Mouse (Mus musculus) myocyte (in vitro differentiated cells): ENCODE measurements at regions not wholly inside any gene's neighbourhood (a gene's known extent, or its start where the extent isn't known, plus 50 kb on each side); places are given as distances from the start of the nearest gene placed in this dataset.

Experiments
- H3K27me3 ChIP-seq: one replicate; pipeline ENCODE4 v1.6.1; 2011; ENCODE audit not compliant: control insufficient read depth, insufficient read depth, insufficient read length
- H3K36me3 ChIP-seq: one replicate; pipeline ENCODE4 v1.6.1; 2011; ENCODE audit not compliant: control insufficient read depth, insufficient read depth
- H3K4me2 ChIP-seq: one replicate; pipeline ENCODE4 v1.6.1; 2011; ENCODE audit warnings: low read depth, control low read depth
- H3K4me3 ChIP-seq: one replicate; pipeline ENCODE4 v1.5.1; 2011; ENCODE audit warnings: mild to moderate bottlenecking, control low read depth, moderate library complexity
- H3K79me2 ChIP-seq: one replicate; pipeline ENCODE4 v1.6.1; 2011; ENCODE audit not compliant: control insufficient read depth, insufficient read depth
- H3ac ChIP-seq: one replicate; pipeline ENCODE4 v1.6.1; 2011; ENCODE audit not compliant: control insufficient read depth, insufficient read length
- CEBPB ChIP-seq: IDR thresholded peaks from 2 replicates; pipeline ENCODE4 v1.6.1; 2011; ENCODE audit warnings: mild to moderate bottlenecking, moderate library complexity; ENCODE audit not compliant: poor library complexity, insufficient read depth, severe bottlenecking
- E2F4 ChIP-seq: IDR thresholded peaks from one replicate; pipeline ENCODE4 v1.6.1; 2011; ENCODE audit warnings: mild to moderate bottlenecking, control low read depth, moderate library complexity; ENCODE audit not compliant: insufficient read depth
- MAX ChIP-seq: IDR thresholded peaks from one replicate; pipeline ENCODE4 v1.6.1; 2011; ENCODE audit warnings: low read depth, mild to moderate bottlenecking, control low read depth
- MYOD1 ChIP-seq, 3 experiments: IDR thresholded peaks; one replicate each; pipeline ENCODE4 v1.6.1; 2011; ENCODE audit warnings: control low read depth in 2 of 3, low read depth in 2 of 3, mild to moderate bottlenecking in 2 of 3, moderate library complexity in 1 of 3; ENCODE audit not compliant: insufficient read length in 2 of 3, control insufficient read depth in 1 of 3
- MYOG ChIP-seq, 3 experiments: IDR thresholded peaks; one replicate each; pipeline ENCODE4 v1.6.1; 2011; ENCODE audit warnings: control low read depth in 2 of 3, low read depth in 2 of 3, mild to moderate bottlenecking in 2 of 3; ENCODE audit not compliant: insufficient read length in 2 of 3, control insufficient read depth in 1 of 3, insufficient read depth in 1 of 3
- POLR2A ChIP-seq: IDR thresholded peaks from one replicate; pipeline ENCODE4 v1.6.1; 2011; ENCODE audit warnings: low read depth, mild to moderate bottlenecking, control low read depth, moderate library complexity; ENCODE audit not compliant: insufficient read length
- POLR2AphosphoS2 ChIP-seq: IDR thresholded peaks from one replicate; pipeline ENCODE4 v1.6.1; 2011; ENCODE audit warnings: low read depth, control low read depth; ENCODE audit not compliant: insufficient read length
- REST ChIP-seq: IDR thresholded peaks from one replicate; pipeline ENCODE4 v1.6.1; 2011; ENCODE audit warnings: mild to moderate bottlenecking, control low read depth, moderate library complexity; ENCODE audit not compliant: insufficient read depth, insufficient read length
- SRF ChIP-seq: IDR thresholded peaks from one replicate; pipeline ENCODE4 v1.6.1; 2011; ENCODE audit warnings: low read depth; ENCODE audit not compliant: control insufficient read depth, insufficient read length
- TCF12 ChIP-seq: IDR thresholded peaks from one replicate; pipeline ENCODE4 v1.6.1; 2011; ENCODE audit warnings: mild to moderate bottlenecking, control low read depth; ENCODE audit not compliant: poor library complexity, insufficient read depth, severe bottlenecking
- TCF3 ChIP-seq: IDR thresholded peaks from one replicate; pipeline ENCODE4 v1.6.1; 2011; ENCODE audit warnings: low read depth, control low read depth; ENCODE audit not compliant: insufficient read length
- USF1 ChIP-seq: IDR thresholded peaks from one replicate; pipeline ENCODE4 v1.6.1; 2011; ENCODE audit warnings: low read depth, mild to moderate bottlenecking, control low read depth, moderate library complexity

- Histone ChIP-seq H3K4me3 (no peak overlapping the region), H3K36me3 (no peaks in the 10 kb centered on the region), H3K27me3 (no peaks in the 10 kb centered on the region), H3ac (no peak overlapping the region), H3K4me2 (no peak overlapping the region), H3K79me2 (no peaks in the 10 kb centered on the region)
- no peak for TF ChIP-seq POLR2AphosphoS2
- TF ChIP-seq TCF3 = no peak
- no peak for TF ChIP-seq POLR2A
- TF ChIP-seq MYOG (IDR thresholded peaks at IDR 0.05; ENCODE audit: control insufficient read depth in 1 of 3, insufficient read depth in 1 of 3, insufficient read length in 2 of 3, low read depth in 2 of 3) = no peak
- TF ChIP-seq MAX = no peak
- TF ChIP-seq CEBPB = no peak
- TF ChIP-seq MYOD1 (IDR thresholded peaks at IDR 0.05; ENCODE audit: control insufficient read depth in 1 of 3, insufficient read length in 2 of 3, low read depth in 2 of 3) = no peak
- no peak for TF ChIP-seq USF1
- no peak for TF ChIP-seq TCF12
- TF ChIP-seq REST = no peak
- no peak for TF ChIP-seq SRF
- TF ChIP-seq E2F4 = no peak
Measured at GRCm38 (mm10) chr1:120925271-120925670, 323.1 kb downstream of the En1 start.

DNA sequence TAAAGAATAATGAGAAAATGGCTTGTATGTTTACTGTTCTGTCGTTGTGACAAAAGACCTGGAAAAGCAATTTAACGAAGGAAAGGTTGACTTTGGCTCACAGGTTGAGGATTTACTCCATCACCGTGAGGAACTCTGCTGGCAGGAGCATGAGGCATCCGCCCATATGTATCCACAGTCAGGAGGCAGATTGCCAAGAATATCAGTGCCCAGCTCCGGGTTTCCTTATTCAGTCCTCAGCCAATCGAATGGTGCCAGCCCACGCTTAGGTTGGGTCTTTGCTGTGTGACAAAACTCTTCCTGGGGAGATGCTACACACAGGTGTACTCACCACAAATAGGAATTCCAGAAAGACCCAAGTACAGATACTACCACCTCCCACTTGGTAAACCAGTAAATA lies 327.9 kb downstream of the En1 start:
- no peak overlapping the region for H3K4me2 ChIP-seq
- H3ac ChIP-seq = no peak overlapping the region
- H3K4me3 ChIP-seq = no peak overlapping the region
- H3K36me3 ChIP-seq = no peaks in the 10 kb centered on the region
- TF ChIP-seq CEBPB = no peak
- no peak for TF ChIP-seq MAX
- no peak for TF ChIP-seq TCF12
- no peak for TF ChIP-seq SRF
- no peak for TF ChIP-seq POLR2A
- no peak for TF ChIP-seq MYOD1 (IDR thresholded peaks at IDR 0.05; ENCODE audit: control insufficient read depth in 1 of 3, insufficient read length in 2 of 3, low read depth in 2 of 3)
- no peak for TF ChIP-seq E2F4
- no peak for TF ChIP-seq USF1
- no peaks in the 10 kb centered on the region for H3K27me3 ChIP-seq
- no peaks in the 10 kb centered on the region for H3K79me2 ChIP-seq

GRCm38 (mm10) chr1:120935321-120935720 lies 333.1 kb downstream of the En1 start:
- Histone ChIP-seq H3K36me3 (no peaks in the 10 kb centered on the region), H3K4me3 (no peak overlapping the region), H3ac (no peak overlapping the region), H3K79me2 (no peaks in the 10 kb centered on the region), H3K27me3 (no peaks in the 10 kb centered on the region), H3K4me2 (no peak overlapping the region)
- no peak for TF ChIP-seq MAX
- TF ChIP-seq MYOD1 (IDR thresholded peaks at IDR 0.05; ENCODE audit: control insufficient read depth in 1 of 3, insufficient read length in 2 of 3, low read depth in 2 of 3) = no peak
- TF ChIP-seq POLR2AphosphoS2 = no peak

DNA sequence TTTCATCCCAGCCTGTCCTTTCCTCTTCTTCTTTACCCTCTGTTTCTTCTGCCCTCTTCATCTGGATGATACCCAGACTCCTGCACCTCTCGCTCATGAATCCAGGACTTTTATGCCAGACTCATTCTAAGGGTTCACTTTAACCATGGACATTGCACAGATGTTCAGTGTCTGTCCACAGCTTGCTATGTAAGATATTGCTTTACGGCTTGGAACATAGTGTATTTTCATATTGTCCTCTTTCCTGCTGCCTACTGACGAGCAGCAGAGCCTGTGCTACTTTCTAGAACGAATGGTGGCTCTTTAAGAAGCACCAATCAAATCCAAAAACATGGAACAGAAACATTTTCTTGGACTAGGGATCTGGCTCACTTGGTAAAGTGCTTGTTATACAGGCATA lies 341.5 kb downstream of the En1 start:
- Histone ChIP-seq H3K4me2 (no peak overlapping the region), H3K4me3 (no peak overlapping the region), H3ac (no peak overlapping the region), H3K79me2 (no peaks in the 10 kb centered on the region), H3K36me3 (no peaks in the 10 kb centered on the region), H3K27me3 (no peaks in the 10 kb centered on the region)
- TF ChIP-seq MYOG (IDR thresholded peaks at IDR 0.05; ENCODE audit: control insufficient read depth in 1 of 3, insufficient read depth in 1 of 3, insufficient read length in 2 of 3, low read depth in 2 of 3) (no peak), REST (no peak), E2F4 (no peak), POLR2A (no peak), CEBPB (no peak), MYOD1 (IDR thresholded peaks at IDR 0.05; ENCODE audit: control insufficient read depth in 1 of 3, insufficient read length in 2 of 3, low read depth in 2 of 3) (no peak), POLR2AphosphoS2 (no peak), SRF (no peak), TCF3 (no peak), MAX (no peak), USF1 (no peak), TCF12 (no peak)

DNA sequence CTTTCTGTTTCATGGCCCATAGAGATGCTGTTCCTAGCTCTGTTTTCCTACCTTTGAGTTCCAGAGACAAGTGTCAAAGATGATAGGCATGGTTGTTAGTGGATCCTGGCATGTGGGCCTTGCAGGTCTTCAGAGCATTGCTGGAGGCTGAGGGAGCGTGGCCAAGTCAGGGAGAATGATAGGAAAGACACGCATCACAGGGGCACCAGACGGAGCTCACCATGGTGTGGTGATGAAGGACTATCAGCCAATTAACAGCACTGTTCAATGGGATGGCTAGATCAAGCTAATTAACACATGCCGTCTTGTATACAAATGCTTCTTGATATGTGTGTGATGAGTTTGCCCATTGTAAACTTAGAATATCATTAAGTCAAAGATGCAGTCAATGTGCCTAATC lies 344.1 kb downstream of the En1 start:
- TF ChIP-seq CEBPB = no peak
- no peak for TF ChIP-seq REST
- TF ChIP-seq USF1 = no peak
- no peak for TF ChIP-seq POLR2A
- no peak for TF ChIP-seq MYOD1 (IDR thresholded peaks at IDR 0.05; ENCODE audit: control insufficient read depth in 1 of 3, insufficient read length in 2 of 3, low read depth in 2 of 3)
- TF ChIP-seq MYOG (IDR thresholded peaks at IDR 0.05; ENCODE audit: control insufficient read depth in 1 of 3, insufficient read depth in 1 of 3, insufficient read length in 2 of 3, low read depth in 2 of 3) = no peak
- TF ChIP-seq E2F4 = no peak
- TF ChIP-seq TCF3 = no peak
- no peak for TF ChIP-seq SRF
- TF ChIP-seq MAX = no peak
- no peak for TF ChIP-seq POLR2AphosphoS2
- H3K4me2 ChIP-seq = no peak overlapping the region
- H3K27me3 ChIP-seq = no peaks in the 10 kb centered on the region
- no peaks in the 10 kb centered on the region for H3K79me2 ChIP-seq
- no peak overlapping the region for H3ac ChIP-seq
- no peaks in the 10 kb centered on the region for H3K36me3 ChIP-seq
- H3K4me3 ChIP-seq = no peak overlapping the region
